Mouse (Mus musculus): ENCODE data around the gene Zbtb26.

The Zbtb26 gene

DNA sequence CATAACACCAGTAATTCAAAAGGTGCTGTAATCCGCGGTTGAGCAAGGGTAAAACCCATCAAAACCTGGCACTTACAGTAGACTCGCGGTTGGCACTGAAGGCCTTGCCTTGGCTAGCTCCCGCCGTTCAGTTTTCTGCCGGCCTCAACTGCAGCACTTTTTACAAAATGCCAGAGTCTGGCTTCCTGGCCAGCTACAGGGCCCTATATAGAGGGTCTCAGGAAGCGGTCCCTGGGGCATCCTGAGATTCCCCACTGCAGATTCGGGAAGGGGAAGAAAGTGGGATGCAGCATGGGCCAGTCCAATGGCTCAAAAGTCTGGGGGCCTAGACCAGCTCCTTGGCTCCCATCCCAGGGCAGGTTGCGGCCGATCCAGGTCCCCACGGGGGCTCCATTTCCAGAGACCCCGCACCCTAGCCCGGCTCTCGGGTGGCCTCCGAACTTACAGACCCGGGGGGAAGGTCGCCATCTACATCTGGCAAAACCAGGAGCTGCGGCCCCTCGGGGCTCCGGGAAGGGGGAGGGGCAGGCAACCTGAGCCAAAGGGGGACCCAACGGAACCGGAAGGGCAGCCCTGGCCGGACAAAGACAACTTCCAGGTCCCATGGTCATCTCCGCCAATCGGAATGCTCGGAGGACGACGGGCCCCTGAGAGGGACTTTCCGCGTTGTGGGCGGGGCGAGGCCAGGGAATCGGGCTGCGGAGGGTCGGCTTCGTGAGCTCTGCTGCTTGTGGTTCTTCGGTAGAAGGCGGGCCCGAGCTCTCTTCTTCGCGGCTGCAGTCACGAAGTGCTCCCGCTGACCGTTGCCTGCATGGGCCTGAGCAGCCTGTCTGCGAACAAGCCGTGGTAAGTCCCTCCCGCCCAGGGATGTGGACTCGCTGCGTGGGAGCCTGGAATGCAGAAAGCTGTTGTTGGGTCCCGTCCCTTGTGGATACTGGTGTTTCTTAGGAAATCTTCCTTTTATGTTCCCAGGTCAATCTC lies at the start of gene Zbtb26, which contains the start of the genes Zbtb6 and Rabgap1:
TSS of gene Zbtb26 (minus strand) at position 525 of the 981 bp plus-strand sequence.
TSS of gene Zbtb6 (minus strand) at position 561 of the 981 bp plus-strand sequence.
TSS of gene Rabgap1 (plus strand) at position 669 of the 981 bp plus-strand sequence.
- DNase-seq (ENCODE audit: extremely low read depth, low read depth): peak; percentile 93

DNA sequence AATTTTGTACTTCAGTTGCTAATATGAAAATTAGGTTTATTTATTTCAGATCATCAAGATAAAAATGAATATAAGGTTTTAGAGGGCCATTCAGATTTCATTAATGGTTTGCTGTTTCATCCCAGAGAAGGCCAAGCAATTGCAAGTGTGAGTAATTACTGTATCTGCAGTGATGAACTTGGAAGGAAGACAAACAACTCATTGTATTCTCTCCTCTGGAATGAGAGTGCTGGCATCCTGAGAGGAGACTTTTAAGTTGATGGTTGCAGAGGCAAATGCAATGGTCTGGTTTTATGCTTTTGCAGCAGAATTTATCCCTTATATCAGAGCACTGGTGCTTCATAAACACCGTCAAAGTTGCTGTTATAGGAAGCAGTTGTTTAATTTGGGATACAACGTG lies 46.0 kb upstream of the Zbtb26 start:
- DNase-seq (ENCODE audit: extremely low read depth, low read depth): no peak

DNA sequence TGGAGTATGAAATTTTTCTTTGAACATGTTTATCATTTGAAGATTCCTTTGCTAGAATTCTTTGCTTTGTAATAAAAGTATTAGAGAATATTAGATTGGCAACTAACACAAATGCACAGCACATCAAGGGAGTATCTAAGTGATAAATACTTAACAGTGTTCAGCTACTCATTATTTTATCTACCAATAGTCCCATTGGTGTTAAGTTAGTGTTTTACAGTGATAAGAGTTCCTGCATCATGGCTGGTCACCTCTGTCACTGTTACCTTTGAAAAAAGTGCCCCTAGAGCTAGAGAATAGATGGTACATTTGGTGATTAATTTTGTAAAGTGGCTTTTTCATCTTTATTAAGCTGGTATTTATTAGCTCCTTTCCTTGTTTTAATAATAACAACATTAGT lies 43.5 kb upstream of the Zbtb26 start:
- no peak for DNase-seq (ENCODE audit: extremely low read depth, low read depth)

DNA sequence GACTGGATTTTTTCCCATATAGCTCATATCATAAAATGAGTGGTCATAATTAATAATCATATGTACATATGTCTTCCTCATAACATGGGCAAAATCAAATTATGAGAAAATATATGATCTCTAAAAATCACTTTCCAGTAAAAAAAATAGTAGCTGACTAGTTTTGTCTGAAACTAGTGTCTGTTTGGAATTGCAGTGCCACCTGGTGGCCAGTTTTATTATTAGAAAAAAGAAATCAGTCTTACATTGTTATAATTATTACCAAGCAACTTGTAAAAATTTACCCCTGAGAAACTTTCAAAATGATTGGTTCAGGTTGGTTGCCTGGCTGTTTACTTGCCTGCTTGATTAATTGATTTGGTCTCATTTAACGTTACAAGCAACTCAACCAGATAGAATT lies 42.4 kb upstream of the Zbtb26 start:
- peak; percentile 51 for DNase-seq (ENCODE audit: extremely low read depth, low read depth)

GRCm38 (mm10) chr2:37484165-37484564 lies 41.2 kb upstream of the Zbtb26 start:
- peak; percentile 60 for DNase-seq (ENCODE audit: extremely low read depth, low read depth)

DNA sequence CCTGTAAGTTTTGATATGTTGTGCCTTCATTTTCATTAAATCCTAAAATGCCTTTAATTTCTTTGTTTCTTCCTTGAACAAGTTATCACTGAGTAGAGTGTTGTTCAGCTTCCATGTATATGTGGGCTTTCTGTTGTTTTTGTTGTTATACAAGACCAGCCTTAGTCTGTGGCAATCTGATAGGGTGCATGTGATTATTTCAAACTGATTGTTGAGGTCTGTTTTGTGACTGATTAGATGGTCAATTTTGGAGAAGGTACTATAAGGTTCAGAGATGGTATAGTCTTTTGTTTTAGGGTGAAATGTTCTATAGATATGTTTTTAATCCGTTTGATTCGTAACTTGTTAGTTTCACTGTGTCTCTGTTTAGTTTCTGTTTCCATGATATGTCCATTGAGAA lies 37.1 kb upstream of the Zbtb26 start:
- no peak for DNase-seq (ENCODE audit: extremely low read depth, low read depth)

GRCm38 (mm10) chr2:37479559-37479958 lies 36.6 kb upstream of the Zbtb26 start:
- peak; percentile 25 for DNase-seq (ENCODE audit: extremely low read depth, low read depth)

- no peak for DNase-seq (ENCODE audit: extremely low read depth, low read depth)
These were observed 23.3 kb upstream of the Zbtb26 start for GRCm38 (mm10) chr2:37466266-37466665.

DNA sequence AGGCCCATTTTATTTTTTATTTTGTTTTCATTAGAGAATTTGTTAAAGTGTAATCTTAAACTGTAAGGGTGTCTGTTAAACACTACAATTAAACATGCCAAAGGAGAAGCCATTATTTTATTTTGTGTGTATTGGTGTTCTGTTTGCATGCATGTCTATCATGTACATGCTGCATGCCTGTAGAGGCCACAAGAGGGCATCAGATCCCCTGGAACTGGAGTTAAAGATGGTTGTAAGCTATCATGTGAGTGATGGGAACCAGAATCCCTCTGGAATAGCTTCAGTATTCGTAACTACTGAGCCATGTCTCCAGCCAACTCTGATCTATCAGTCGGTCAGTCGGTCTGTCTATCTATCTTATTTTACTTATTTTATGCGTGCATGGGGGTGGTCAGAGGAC lies 17.8 kb upstream of the Zbtb26 start:
- DNase-seq (ENCODE audit: extremely low read depth, low read depth): no peak

GRCm38 (mm10) chr2:37452376-37452760 lies 9.4 kb upstream of the Zbtb26 start:
- no peak for DNase-seq (ENCODE audit: extremely low read depth, low read depth)

GRCm38 (mm10) chr2:37451667-37452375 lies 8.9 kb upstream of the Zbtb26 start:
- DNase-seq (ENCODE audit: extremely low read depth, low read depth): peak; percentile 88

- no peak for DNase-seq (ENCODE audit: extremely low read depth, low read depth)
These were observed 11.3 kb downstream of the Zbtb26 start for GRCm38 (mm10) chr2:37431609-37432008.

DNA sequence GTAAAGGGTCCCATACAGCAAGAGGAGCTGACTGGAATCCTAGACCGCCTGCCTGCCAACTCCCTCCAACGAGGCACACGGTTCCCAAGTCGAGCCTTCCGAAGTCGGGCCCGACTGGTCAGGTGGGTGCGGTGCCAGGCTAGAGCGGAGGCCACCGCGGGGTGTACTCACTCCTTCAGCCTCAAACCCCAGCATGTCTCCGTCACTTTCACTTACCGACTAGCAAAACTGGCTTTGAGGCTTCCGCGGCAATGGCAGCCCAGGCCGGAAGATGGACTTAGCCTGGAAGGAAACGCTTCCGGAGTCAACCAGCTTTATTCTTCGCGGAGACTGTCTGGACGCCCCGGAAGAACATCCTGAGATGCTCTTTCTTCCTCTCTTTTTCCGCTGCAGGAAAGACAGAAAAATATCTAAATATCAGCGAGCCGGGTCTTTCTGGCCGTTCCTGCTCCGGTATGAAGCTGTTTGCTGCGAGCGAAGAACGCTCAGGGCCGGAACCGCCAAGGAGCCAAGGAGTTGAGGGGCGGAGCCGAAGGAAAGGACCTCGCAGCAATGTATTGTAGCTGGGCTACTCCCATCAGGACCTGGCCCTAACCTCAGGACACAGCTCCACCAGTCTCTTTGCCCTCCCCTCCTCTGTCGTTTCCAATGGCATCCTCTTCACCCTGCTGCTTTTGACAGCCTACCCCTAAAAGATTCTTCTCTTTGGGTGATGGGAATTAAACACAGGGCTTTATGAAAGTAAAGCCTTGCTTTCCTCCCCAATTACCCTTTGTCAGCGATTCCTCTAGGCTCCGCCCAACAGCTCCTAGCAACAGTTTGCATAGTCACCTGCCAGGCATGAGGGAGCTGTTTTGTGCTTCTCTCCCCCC lies 12.1 kb downstream of the Zbtb26 start:
- DNase-seq (ENCODE audit: extremely low read depth, low read depth): peak; percentile 94

DNA sequence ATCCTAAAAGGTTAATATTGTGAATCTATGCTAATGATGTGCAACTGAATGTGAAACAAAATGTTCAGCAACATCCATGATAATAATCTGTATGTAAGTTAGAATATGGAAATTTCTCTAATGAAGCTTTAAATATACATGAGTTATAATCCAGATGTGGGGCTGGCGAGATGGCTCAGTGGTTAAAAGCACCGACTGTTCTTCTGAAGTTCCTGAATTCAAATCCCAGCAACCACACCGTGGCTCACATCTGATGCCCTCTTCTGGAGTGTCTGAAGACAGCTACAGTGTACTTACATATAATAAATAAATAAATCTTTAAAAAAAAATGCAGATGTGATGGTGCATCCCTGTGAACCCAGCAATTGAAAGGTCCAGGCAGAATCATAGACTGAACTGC lies 19.3 kb downstream of the Zbtb26 start:
- DNase-seq (ENCODE audit: extremely low read depth, low read depth): peak; percentile 44

- peak; percentile 97 for DNase-seq (ENCODE audit: extremely low read depth, low read depth)
These were observed 20.3 kb downstream of the Zbtb26 start, which contains the start of gene Rc3h2 for GRCm38 (mm10) chr2:37422306-37423304. Gene Rc3h2 (minus strand): TSS chr2:37422903.

DNA sequence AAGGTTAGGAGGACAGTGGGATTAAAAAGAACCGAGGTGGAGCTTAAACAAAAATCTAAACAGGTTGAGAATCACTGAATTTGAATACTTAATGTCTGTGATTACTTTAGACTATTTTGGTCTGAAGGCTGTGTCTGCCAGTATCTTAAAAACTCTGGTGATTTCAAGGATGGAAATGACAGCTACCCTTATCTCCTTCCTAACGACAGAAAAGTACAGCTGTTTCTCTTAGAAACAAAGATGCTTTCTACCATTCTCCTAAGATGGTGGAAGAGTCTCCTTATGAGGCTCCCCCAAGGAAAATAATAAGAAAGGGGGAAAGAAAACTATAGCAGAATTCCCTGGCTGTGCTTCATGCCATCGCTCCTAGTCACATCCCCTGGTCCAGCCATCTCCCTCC lies 21.0 kb downstream of the Zbtb26 start:
- peak; percentile 30 for DNase-seq (ENCODE audit: extremely low read depth, low read depth)

GRCm38 (mm10) chr2:37395539-37395938 lies 47.4 kb downstream of the Zbtb26 start:
- DNase-seq (ENCODE audit: extremely low read depth, low read depth): no peak

- DNase-seq (ENCODE audit: extremely low read depth, low read depth): no peak
These were observed 60.0 kb downstream of the Zbtb26 start for GRCm38 (mm10) chr2:37382921-37383320.

Measured in MEL-GATA-1-ER (cell line).